Mouse (Mus musculus) midbrain, postnatal 0 days (tissue): ENCODE results near the gene Nxn. TPM values are rescaled to one million over a fixed set of nuclear protein-coding genes. Genes with fewer than 3 reads are reported as not detected.
A peak's percentile ranks its signal among the peaks of the same experiment; 100 is the strongest.

Source experiments
- ATAC-seq: fragments of 200-750 bp; cut with Nextera tagmentation; 2 replicates; pipeline ENCODE4 v1.8.0; 2017; ENCODE audit warnings: moderate number of reproducible peaks, mild to moderate bottlenecking, moderate TSS enrichment, moderate library complexity; ENCODE audit not compliant: low FRiP score
- DNase-seq: peaks from one replicate; pipeline ENCODE4 v3.0.0-alpha.2; 2015; ENCODE audit warnings: low spot score
- H3K27ac ChIP-seq: fragments of 300-500 bp; sonication (generic); 2 replicates; pipeline ENCODE4 v1.5.1; 2014; ENCODE audit warnings: low read depth, mild to moderate bottlenecking, low read length, mixed read lengths
- H3K27me3 ChIP-seq: fragments of 300-500 bp; sonication (generic); 2 replicates; pipeline ENCODE4 v1.6.1; 2014; ENCODE audit warnings: low read length, control low read depth, mixed read lengths; ENCODE audit not compliant: insufficient read depth
- H3K36me3 ChIP-seq: fragments of 300-500 bp; sonication (generic); 2 replicates; pipeline ENCODE4 v1.6.1; 2014; ENCODE audit warnings: low read length, control low read depth, mixed read lengths; ENCODE audit not compliant: insufficient read depth
- H3K4me1 ChIP-seq: fragments of 300-500 bp; sonication (generic); 2 replicates; pipeline ENCODE4 v1.6.1; 2014; ENCODE audit warnings: mild to moderate bottlenecking, control low read depth, antibody characterized with exemption, low read length, mixed read lengths; ENCODE audit not compliant: insufficient read depth
- H3K4me2 ChIP-seq: fragments of 300-500 bp; sonication (generic); 2 replicates; pipeline ENCODE4 v1.6.1; 2014; ENCODE audit warnings: low read depth, mild to moderate bottlenecking, low read length, mixed read lengths; ENCODE audit not compliant: poor library complexity, severe bottlenecking
- H3K4me3 ChIP-seq: fragments of 300-500 bp; sonication (generic); 2 replicates; pipeline ENCODE4 v1.5.1; 2014; ENCODE audit warnings: low read depth, mild to moderate bottlenecking, low read length, moderate library complexity
- H3K9ac ChIP-seq: fragments of 300-500 bp; sonication (generic); replicated peaks from 2 replicates; pipeline ENCODE4 v1.6.1; 2014; ENCODE audit warnings: mild to moderate bottlenecking, low read length, moderate library complexity, mixed read lengths; ENCODE audit not compliant: poor library complexity, severe bottlenecking
- H3K9me3 ChIP-seq: fragments of 300-500 bp; sonication (generic); 2 replicates; pipeline ENCODE4 v1.6.1; 2016; ENCODE audit warnings: low read length, control low read depth
- CTCF ChIP-seq: IDR thresholded peaks from 2 replicates; pipeline ENCODE4 v1.5.1; 2016; ENCODE audit warnings: antibody characterized with exemption, mild to moderate bottlenecking
- WGBS: fragments of 180-500 bp; shearing (Covaris S2); extraction: QIAGEN DNeasy Blood & Tissue Kit; methylation state at CpG from one replicate; pipeline ENCODE4 v1.1.7; 2014; 5-methylcytosine and 5-hydroxymethylcytosine counted together
- polyA plus RNA-seq: library from polyadenylated mRNA; unstranded; fragments of >200 nt; fragmentation: Nextera tagmentation; extraction: Ambion mirVana; gene quantifications from 2 replicates; pipeline ENCODE4 v1.2.1, GENCODE M21; 2015
- total RNA-seq: library from RNA; depleted of rRNA; stranded (reverse); fragments of >200 nt; gene quantifications from 2 replicates; pipeline ENCODE4 v1.2.3, GENCODE M21; 2014

The Nxn gene
- total and polyA plus RNA-seq, 2 experiments from 2014 or later, result 15.2 to 32.2 TPM

DNA sequence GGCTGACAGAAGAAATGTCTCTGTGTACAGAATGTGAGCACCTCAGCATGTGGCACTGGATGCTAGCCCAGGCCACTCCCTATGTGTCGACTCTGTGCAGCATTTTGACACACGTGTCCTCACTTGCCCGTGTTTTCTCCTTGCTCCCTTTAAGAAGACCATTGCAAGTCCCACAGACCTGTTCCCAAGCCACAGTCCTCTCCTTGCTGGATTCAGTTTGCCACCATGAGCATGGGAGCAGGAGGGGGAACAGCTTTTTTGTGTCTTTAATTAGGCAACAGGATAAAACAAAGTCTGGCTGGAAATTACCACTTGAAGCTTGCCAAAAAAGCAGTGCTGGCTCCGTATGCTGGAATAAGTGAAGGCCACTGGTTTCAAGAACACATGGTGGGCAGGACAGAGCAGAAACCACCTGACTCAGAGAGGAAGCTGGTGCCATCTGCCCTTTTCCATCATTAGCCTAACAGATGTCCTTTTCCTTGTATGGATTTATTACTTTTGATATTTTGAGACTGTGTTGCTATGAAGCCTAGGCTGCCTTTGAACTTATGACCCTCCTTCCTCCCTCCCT, 143.4 kb downstream of the Nxn start:
- Histone ChIP-seq H3K9me3 (no peaks in the 10 kb centered on the region), H3K4me3 (no peak overlapping the region), H3K36me3 (peaks cover 8% of the 10 kb centered on the region; the same call in 1 of the 2 replicates), H3K9ac (no peak overlapping the region), H3K27ac (no peak overlapping the region), H3K4me2 (no peak overlapping the region), H3K27me3 (no peaks in the 10 kb centered on the region), H3K4me1 (peaks cover 2% of the 10 kb centered on the region; the same call in 1 of the 2 replicates)
- no peak for ATAC-seq
- no peak for TF ChIP-seq CTCF
- whole genome bisulfite sequencing, result 59% methylated on average over 4 of the region's 4 CpGs
- DNase-seq, result peak; percentile 68

DNA sequence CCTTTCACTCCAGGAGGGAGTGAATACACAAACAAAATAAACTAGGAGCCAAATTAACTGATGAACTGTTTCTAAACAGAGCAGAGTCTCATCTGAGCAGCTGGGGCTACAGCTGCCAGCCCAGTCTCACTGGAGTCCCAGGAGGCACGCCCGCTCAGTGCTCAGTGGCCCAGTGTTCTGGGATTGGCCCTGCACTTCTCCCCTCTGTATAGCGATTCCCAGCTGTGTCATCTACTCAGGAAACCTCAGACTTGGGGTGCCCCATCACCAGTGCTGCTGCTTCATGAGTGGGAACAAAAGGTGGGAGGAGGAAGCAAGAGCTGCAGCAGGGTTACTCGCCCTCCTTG, 145.0 kb downstream of the Nxn start:
- no peaks in the 10 kb centered on the region for H3K27me3 ChIP-seq
- TF ChIP-seq CTCF, result no peak
- H3K36me3 ChIP-seq, result peaks cover 23% of the 10 kb centered on the region
- DNase-seq (peak; percentile 32), ATAC-seq (no peak)
- H3K4me2 ChIP-seq, result no peak overlapping the region
- no peak overlapping the region for H3K9ac ChIP-seq
- 81% methylated on average over 4 of the region's 4 CpGs for whole genome bisulfite sequencing
- no peak overlapping the region for H3K27ac ChIP-seq
- H3K9me3 ChIP-seq, result no peaks in the 10 kb centered on the region
- H3K4me3 ChIP-seq, result no peak overlapping the region
- no peaks in the 10 kb centered on the region for H3K4me1 ChIP-seq

DNA sequence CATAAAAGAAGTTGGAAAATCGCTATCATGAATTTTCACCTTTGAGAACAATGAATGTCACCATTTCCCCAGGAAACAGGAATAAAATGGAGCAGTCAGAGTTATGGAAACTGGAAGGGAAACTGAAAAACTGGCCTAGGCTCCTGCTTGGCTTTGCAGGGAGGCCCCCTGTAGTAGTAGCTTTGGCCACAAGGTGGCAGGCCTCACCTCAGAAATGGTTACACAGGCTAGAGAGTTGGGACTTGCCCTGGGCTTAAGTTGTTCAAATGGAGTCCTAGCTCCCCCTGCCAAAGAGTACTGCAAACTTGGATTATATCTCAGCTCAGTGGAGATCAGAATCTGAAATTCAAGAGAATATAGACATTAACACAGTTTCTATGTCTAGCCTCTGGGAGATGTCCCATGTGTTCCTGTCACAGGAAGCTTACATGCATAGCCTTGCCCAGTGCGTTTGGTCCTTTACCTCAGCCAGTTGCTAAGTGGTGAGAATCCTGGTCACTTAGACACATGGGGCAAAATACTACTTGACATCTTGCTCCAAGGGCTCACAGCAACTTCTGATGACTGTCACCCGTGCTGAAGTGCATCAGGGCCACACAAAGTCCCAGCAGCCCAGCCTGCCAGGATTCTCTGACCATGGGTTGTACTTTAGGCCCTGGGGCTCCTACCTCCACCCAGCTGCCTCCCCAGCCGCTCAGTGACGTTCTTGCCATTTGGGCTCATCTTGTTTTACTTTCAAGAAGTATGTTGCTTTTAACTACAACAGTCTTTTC, 145.6 kb downstream of the Nxn start:
- H3K36me3 ChIP-seq, result peaks cover 28% of the 10 kb centered on the region
- H3K4me3 ChIP-seq, result no peak overlapping the region
- 50% methylated on average over 5 of the region's 5 CpGs for WGBS
- H3K4me1 ChIP-seq, result no peaks in the 10 kb centered on the region
- H3K27me3 ChIP-seq, result no peaks in the 10 kb centered on the region
- ATAC-seq (peak; percentile 66; the same call in 1 of the 2 replicates), DNase-seq (peak; percentile 86)
- TF ChIP-seq CTCF, result peak; percentile 93
- no peak overlapping the region for H3K27ac ChIP-seq
- no peak overlapping the region for H3K9ac ChIP-seq
- no peak overlapping the region for H3K4me2 ChIP-seq
- no peaks in the 10 kb centered on the region for H3K9me3 ChIP-seq

DNA sequence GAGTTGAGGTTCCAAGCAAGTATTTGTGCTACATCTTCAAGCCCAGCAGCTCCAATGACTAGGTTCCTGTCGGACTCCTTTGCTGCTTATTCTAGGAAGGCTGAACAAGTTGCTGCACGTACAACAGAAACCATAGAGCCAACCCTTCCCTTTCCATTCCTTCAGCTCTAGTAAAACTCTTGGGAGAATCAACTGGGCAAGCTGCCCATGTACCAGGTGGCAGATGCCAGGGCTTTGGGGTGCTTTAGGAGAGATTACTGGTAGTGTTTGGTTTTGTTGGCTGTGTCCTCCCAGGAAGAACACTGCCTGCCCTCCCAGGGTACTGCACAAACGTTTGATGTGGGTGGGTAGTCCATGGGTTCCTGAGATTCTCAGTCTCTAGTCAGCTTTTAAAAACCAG, 146.9 kb downstream of the Nxn start:
- WGBS, result 56% methylated on average over 3 of the region's 3 CpGs

GRCm38 (mm10) chr11:76247239-76247638, 151.7 kb downstream of the Nxn start:
- Histone ChIP-seq H3K27ac (no peak overlapping the region), H3K4me2 (no peak overlapping the region), H3K27me3 (no peaks in the 10 kb centered on the region), H3K4me3 (no peak overlapping the region), H3K4me1 (peaks cover 5% of the 10 kb centered on the region; the same call in 1 of the 2 replicates), H3K9ac (no peak overlapping the region), H3K9me3 (no peaks in the 10 kb centered on the region), H3K36me3 (peaks cover 29% of the 10 kb centered on the region)
- peak; percentile 48 for TF ChIP-seq CTCF
- ATAC-seq (no peak), DNase-seq (no peak)
- WGBS, result 44% methylated on average over 2 of the region's 2 CpGs

More for the DNA sequence above, 146.9 kb downstream of the Nxn start:
- H3K9ac ChIP-seq, result no peak overlapping the region
- DNase-seq (no peak), ATAC-seq (no peak)
- H3K4me1 ChIP-seq, result no peaks in the 10 kb centered on the region
- no peak for TF ChIP-seq CTCF
- no peaks in the 10 kb centered on the region for H3K9me3 ChIP-seq
- H3K4me3 ChIP-seq, result no peak overlapping the region
- H3K36me3 ChIP-seq, result peaks cover 29% of the 10 kb centered on the region
- H3K4me2 ChIP-seq, result no peak overlapping the region
- H3K27me3 ChIP-seq, result no peaks in the 10 kb centered on the region
- no peak overlapping the region for H3K27ac ChIP-seq

GRCm38 (mm10) chr11:76246439-76246838, 152.5 kb downstream of the Nxn start:
- Histone ChIP-seq H3K36me3 (peaks cover 28% of the 10 kb centered on the region), H3K27me3 (no peaks in the 10 kb centered on the region), H3K4me1 (peaks cover 5% of the 10 kb centered on the region; the same call in 1 of the 2 replicates), H3K9ac (no peak overlapping the region), H3K27ac (no peak overlapping the region), H3K4me3 (no peak overlapping the region), H3K4me2 (no peak overlapping the region), H3K9me3 (no peaks in the 10 kb centered on the region)
- DNase-seq (no peak), ATAC-seq (no peak)
- TF ChIP-seq CTCF, result no peak
